Mouse (Mus musculus) spleen, adult 18-20 months (tissue): Measurements from ENCODE around the gene Hoxa13.
A peak's percentile ranks its signal among the peaks of the same experiment; 100 is the strongest.

Experiments
- DNase-seq, 2 experiments: peaks; one replicate each; pipeline ENCODE4 v3.0.0; 2022; ENCODE audit warnings: mixed read lengths in 2 of 2

The Hoxa13 gene

DNA sequence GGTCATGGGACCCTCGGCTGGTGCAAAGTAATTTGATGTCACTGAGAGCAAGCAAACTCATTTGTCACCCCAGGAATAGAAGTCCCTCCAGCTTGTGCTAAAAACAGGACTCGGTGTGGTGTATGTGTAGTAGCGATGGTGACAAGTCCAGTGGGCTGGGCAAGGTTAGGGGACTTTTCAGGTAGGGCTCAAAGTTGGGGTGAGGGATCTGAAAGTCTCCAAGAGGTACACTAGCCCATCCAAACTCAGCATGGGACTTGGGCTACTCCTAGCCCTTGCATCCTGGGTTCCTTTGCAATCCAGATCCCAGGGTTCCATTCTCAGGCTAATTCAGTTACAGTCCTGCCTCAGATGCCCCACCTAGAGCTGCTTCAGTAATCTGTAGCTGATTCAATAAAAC is 8.1 kb upstream of the Hoxa13 start:
- no peak for DNase-seq

DNA sequence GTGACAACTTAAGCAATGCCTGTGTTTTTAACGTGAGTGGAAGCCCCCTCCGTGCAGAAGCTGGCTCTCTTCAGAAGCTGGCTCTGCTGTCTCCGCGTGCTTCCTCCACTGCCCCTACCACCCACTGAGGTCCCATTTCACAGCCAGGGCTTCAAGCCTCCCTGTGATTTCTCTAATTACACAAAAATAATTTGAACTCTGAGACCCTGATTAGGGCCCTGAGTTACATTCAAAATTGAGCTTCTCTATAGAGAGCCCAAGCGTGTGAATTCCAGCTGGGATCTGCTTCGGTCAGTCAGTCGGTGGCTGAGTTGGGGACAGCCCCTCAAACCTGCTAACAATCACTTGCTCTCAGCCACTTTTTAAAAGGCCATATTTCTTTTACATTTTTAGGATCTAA is 7.7 kb upstream of the Hoxa13 start:
- DNase-seq, result no peak

DNA sequence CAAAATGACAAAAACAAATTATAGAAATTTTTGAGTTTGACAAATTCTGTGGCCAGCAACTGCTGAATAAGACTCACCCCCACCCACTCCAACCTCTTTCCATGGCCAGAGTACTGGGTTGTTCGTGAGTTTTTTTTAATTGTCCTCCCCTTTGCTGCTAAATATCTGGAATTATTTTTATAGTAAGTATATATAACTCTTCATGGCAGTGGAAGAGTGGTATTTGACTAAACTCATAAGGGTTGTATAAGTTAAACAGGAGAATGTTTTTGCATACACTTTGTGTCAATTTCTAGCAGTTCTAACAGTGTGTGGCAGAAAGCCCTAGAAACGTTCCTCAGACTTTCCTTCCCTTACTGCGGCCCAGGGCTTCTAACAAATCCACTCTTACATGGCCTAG is 7.0 kb upstream of the Hoxa13 start:
- DNase-seq, result no peak

DNA sequence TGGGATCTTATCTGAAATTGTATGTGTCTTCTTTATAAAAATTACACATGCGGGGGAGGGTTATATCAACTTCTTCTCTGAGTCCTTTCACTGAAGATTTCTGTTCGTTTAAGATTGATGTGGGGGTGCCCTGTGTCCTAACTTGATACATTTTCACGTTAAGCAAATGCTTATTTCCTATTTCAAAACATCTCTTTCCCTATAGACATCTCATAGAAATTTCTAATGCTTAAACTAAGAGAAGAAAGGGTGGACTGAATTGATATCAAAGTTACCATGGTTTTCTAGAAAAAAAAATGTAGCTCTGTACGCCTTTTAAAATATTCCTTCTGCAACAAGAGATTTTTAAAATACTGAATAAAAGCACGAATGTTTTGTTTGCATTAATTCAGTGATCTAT is 6.5 kb upstream of the Hoxa13 start:
- DNase-seq, result no peak

DNA sequence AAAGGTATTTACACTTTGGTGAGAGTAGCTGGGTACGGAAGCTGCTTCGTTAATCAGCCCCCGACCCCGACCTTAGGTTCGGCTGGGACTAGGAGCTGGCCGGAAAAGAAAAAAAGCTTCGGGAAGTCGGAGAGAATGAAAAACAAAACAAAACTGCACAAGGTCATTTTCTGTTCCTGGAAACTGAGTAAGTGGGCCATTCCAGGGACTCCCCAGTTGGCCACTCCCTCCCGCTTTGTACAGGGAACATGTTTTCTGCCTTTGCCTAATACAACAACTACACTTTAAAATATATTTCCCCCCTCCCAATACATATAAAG is 5.9 kb upstream of the Hoxa13 start:
- DNase-seq, result no peak

GRCm38 (mm10) chr6:52265913-52266665 is 5.4 kb upstream of the Hoxa13 start:
- no peak for DNase-seq

DNA sequence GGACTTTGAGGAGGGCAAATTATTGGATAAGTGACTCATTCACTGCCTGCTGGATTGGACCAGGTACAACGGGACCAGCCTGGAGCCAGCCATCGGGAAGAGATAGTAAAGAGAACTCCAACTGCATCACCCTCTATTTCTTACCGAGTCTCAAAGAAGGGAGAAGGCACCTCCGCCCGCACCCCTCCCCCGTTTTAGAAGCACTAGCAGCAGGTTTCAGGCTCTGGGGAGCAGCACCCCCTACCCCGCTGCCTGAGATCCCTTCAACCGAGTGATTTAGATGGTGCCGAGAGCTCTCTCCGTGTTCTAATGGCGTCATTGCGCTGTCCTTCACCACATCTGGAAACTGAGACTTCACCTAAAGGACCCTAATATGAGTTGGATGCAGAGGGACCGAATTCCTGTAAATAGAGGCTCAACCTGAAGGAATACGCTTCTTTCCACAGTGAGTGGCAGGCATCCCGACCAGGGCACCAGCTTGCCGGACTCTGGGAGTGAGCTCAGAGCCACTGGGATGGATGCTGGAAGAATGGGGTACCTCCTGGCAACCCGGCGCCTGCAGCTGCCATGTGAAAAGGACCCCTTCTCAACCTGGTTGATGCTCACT is 4.7 kb upstream of the Hoxa13 start:
- DNase-seq, result no peak

DNA sequence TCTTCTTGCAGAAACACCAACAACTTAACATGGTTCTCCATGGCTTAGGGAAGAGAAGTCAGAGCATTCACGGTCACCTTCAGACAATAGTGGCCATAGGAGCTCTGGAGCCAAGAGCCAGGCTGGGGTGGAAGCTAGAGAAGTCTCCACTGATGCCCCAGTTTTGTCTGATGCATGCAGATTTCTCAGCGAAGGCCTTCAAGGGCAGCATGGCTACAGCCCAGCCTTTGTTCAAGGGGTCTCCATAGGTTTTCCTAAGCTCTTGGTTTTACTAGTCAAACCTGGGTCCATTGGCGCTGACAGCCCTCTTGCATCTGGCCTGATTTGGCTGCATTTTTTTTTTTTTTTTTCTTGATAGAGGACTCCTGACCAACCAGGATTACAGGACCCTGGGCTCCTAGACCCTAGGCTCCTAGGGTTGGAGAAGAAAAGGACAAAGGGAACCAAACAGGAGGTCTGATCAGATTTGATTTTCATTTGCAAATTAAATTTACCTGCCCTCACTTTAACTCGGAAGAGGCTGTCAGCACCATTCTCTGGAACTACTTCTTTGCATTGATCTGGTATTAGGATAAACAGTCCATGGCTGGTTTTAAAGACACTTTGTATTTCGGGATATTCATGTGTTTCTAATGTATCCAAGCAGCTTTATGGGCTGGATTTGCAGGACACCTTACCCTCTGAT is 3.6 kb upstream of the Hoxa13 start:
- DNase-seq, result no peak

DNA sequence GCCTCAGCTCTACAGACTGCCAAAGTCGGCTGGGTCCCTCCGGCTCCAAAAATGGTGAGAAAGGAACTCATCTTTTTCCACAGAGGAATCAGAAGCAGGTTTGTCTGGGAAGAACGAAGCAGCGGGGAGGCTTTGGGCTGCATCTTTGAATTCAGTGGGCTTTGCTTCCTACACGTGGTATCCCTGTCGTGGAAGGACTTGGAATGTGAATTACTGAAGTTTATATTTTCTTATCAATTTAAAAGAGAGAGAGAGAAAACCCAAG is 2.6 kb upstream of the Hoxa13 start:
- no peak for DNase-seq

DNA sequence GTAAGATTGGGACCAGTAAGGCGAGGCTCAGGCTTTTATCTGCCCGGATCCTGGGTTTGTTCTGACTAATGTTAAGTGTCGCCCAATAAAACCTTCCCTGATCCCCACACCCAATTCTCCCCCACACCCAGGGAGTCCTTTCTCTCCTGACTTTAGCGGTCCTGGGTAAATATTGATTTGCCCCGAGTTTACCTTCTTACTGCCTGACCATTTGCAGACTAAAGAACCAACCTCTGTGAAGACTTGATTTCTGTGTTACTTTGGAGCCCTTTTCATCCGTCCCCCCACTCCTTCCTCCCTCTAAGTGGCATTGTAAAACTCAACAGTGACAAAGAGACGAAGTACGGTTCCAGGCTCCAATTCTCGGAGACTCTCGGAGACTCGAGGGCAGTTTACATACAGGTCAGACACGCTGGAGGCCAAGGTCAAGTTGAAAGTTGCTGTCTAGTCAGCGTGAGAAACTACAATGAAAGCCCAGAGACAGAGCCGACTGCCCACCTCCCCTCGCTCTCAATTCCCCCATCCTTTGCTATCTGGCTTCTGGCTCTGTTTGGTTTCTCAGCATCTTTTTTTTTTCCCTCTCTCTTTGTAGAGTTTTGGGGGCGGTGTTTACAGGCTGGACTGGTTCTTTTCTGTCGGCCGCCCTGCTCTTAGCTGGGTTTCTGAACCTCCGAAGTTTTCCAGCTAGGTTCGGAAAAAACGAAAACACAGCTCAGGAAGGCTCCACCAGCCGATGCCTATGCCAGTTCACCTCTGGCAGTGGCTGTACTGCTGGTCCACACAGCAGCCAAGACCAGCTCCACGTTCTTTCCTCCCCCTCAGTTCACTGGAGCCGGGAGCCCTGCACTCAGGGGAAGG is 2.0 kb upstream of the Hoxa13 start:
- DNase-seq, result no peak

- no peak for DNase-seq
These were observed 1.2 kb upstream of the Hoxa13 start for GRCm38 (mm10) chr6:52261751-52262462.

GRCm38 (mm10) chr6:52259811-52260261 is 844 bp downstream of the Hoxa13 start:
- no peak for DNase-seq

DNA sequence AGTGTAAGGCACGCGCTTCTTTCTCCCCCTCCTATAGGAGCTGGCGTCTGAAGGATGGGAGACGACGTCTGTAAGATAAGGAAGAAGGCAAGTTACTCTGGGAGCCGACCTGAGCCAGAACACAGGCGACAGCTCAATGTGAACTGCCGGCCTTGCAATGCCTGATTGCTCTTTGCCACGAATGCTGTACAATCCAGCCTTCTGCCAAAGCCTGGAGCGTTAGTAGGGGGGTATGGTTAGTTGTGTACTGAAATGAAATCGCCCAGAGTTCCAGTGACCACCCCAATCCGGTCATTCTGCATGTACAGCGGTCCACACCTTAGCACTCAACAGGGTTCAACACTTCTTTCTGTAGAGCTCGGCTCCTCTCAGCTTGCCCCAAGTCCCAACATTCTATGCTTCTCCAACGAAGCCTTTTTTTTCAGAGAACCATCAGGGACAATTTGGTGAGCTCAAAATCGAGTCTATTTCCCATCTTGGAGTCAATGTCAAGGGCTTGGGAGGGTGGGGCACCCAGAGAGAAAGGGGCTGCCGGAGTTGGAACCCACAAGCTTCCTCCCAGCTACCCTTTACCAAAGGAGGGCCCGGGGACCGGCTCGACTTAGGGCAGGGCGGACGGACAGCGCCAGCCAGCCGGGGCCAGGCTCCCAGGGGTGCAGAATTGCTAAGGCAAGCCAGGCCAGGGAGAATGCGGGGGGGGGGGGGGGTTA is 1.4 kb downstream of the Hoxa13 start:
- DNase-seq, result no peak

DNA sequence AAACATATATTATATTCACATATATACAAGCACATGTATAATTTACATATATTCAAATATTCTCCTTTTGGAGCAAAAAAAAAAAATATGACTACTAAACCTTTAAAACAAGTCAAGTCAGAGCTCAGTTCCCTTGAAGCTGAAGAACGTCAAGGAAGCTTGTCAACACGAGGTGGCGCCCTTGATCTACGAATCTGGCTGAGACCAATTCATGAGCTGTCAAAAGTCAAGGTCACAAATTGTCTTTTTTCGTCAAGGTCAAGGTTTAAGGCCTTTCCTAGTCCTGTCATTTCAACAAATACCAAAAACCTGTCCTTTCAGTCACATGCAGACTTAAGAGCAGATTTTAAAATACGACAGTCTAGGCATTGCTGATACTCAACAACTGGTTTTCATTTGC is 3.7 kb downstream of the Hoxa13 start:
- DNase-seq, result peak; percentile 61 to 85

DNA sequence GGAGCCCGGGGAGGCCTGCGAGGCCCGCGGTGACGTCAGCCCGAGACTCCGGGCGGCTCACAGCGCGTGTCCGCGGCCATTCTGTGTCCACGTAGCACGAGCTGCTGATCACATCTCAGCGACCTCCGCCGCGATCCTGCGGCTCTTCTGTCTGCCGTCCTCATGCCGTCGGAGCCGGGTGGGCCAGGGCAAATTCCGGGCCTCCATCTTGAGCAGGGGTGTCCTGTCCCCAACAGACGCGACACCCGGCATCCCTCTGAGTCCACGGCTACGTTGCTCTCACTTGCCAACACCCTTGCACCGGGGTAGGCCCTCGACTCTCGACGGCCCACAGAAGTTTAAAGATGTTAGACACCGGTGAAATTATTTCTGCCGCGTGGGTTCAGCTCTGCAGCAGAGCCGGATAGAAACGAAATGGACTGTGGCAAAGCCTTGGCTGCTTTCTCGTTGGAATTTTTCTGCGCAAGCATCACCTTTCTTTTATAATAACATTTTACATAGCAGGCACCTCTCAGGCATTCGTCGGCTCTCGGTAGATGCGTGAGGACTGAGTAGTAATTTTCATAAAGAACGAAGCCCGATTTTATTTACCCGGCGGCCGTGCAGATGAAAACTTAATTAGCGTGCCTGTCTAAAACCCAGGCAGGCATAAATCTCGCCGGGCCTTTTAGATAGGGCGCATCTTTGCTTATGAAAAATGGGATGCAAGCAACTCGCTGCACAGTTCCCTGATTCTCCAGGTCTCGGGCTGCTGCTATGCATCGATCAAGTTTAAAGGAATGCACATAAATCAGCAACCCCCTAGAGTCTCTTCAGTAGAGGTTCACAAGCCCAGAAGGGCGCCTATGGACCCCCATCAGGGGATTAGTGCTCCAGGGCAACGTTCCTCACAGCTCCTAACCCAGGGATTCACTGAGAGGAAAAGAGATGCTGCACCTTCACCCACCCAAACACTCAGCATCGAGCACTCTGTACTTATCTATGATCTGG is 6.9 kb downstream of the Hoxa13 start:
- no peak for DNase-seq

DNA sequence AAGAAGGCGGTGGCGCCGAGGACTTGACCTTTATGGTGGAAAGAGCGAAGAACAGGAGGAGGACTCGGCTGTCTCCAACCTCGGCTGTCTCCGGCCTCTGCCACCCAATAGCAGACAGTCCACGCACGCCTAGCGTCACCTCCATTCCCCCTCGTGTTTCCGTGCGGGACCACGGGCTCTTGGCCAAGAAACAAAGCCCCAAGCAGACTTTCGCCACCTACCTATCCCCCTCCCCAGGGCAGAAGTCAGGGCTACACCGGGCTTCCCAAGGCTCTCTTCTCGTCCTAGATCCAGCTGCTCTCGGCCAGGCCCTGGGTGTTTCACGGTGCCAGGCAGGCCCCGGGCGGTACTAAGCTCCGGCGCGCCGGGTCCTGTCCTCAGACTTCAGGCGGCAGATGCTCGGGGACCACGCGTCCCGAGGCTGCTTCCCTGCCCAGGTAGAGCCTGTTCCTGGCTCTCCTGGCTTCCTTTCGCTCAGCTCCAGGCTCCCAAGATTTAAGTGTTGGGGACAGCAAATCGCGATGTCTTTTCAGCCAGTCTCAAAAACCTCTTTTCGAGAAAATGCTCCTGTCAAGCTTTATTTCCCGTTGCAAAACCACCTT is 7.8 kb downstream of the Hoxa13 start:
- no peak for DNase-seq

DNA sequence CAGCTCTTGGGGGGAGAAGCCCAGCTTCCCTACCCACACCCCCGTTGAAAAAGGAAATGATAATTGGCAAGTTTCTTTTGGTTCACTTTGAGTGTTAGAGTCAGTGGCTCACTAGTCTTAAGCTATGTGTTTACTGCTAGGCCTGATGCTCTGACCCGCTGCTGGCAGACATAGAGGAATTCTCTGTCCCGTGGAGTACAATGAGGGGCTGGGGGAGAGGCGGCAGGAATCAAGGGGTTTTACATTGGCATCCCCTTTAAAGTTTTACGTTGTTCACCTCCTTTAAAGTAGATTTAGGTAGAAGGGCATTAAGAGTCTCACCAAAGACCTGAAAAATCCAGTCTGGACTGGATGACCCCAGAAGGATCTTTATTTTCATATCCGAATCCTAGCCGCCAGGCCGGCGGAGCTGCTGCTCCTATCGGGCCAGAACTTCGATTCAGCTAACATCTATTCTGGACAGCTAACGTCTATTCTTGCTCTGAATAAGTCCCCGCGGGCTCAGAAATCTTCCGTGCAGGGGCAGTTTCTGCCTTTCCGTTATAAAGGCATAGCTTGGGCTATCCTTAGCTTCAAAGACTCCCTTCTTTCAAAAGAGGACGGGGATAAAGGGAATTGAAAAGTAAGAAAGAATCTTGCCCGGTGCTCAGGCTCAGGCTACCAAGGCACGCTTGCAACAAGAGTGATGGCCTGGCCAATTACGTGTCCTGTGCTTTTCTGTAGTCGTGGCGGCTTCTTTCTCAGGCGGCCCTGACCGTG is 8.5 kb downstream of the Hoxa13 start:
- DNase-seq, result no peak

- DNase-seq, result no peak
These were observed 9.4 kb downstream of the Hoxa13 start for GRCm38 (mm10) chr6:52251177-52251879.

DNA sequence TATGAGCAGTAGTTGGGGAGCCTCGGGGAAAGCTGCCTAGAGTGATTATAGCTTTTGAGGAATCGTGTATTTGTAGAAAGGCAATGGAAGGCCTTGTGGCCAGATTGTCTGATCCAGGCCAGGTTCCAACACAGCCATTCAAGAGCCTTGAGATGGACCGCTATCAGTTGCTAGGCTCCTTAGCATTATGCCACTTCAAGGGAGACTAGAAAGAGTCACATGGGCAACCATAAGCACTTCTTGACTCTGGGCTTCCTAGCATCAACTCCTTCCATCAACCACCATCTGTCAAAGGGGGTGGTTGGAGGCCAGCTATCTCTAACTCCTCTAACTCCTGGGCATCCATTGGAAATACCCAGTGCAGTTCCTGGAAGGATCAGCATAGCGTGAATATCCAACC is 10.9 kb downstream of the Hoxa13 start:
- DNase-seq, result no peak
